Mouse (Mus musculus): ENCODE data around the gene Eef2. TPM values are rescaled to one million over a fixed set of nuclear protein-coding genes. Genes with fewer than 3 reads are reported as not detected.
A peak's percentile ranks its signal among the peaks of the same experiment; 100 is the strongest.
"Not testable (repeated sequence)": the region's sequence is repeated elsewhere in the genome, so short reads cannot be mapped to it uniquely, and the experiment has no call there.

Eef2 gene
- polyA plus RNA-seq, 1 experiment = 1,295 TPM

DNA sequence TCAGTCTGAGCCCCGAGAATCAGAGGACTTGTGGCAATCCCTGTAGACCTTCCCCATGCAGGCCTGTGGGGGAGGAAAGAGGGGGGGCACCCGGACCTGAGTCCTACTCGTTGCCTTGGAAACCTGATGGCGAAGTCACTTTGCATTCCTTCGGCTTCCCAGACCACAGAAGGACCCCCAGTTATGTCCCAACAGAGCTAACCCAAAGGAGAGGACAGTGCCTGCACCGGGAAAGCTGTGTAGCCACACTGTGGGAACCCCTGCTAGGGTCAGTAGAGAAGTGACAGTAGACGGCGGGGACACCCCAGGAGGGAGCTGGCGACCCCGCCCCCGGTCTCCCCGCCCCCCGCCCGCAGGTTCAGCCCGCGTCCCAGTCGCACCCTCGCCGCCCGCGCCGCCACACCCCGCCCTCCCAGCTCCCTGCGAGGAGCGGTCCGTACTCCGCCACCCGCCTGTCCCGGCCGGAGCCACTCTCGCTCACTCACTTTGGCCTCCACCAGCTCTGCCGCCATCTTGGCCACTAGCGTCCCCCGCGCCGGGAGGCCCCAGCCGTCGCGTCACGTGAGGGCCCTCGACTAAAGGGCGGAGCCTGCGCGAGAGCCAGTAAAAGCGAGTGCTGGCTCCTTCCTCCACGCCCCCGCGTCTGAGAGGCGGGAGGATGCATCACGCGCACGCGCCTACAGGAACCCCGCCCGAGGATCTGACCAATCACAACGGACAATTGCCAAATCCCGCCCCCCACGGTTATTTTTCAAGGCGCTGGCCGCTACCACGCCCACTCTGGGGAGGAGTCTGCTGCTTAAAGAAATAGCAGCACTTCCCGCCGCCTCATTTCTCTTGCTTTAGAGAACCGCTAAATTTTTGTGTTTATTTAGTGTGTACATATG, 9.0 kb upstream of the Eef2 start, which contains the start of gene Pias4:
Gene Pias4, minus strand, starts transcription at position 724 of the 887 bp plus-strand sequence.
- Histone ChIP-seq H3K27me3 (replicated peaks) (no peaks in the 10 kb centered on the region), H3K9me3 (no peaks in the 10 kb centered on the region), H3K4me3 (replicated peaks) (peak within 1 kb of the TSS; percentile 97), H3K4me1 (peaks cover 60% of the 10 kb centered on the region), H3K36me3 (replicated peaks; ENCODE audit: low read length) (peaks cover 30% of the 10 kb centered on the region)
- TF ChIP-seq GATA1 (IDR thresholded peaks at IDR 0.05; ENCODE audit: borderline replicate concordance, low read length) = no peak
- no peak for TF ChIP-seq FLI1 (IDR thresholded peaks at IDR 0.05; ENCODE audit: low read length)

DNA sequence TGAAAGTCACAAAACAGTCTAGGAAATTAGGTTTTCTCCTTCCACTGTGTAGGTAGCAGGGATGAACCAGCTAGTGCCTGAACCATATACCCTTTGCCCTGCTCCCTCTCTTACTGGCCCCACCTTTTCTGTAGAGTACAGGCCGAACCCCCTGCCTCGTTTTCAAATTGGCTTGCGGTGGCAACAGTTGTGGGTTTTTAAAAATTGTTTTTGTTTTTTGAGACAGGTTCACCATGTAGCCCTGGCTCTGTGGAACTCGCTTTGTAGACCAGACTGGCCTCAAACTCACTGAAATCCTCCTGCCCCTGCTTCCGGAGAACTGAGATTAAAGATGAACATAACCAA, 8.4 kb upstream of the Eef2 start:
- Histone ChIP-seq H3K9me3 (no peaks in the 10 kb centered on the region), H3K36me3 (replicated peaks; ENCODE audit: low read length) (peaks cover 26% of the 10 kb centered on the region), H3K4me3 (replicated peaks) (peak overlapping the region; percentile 97), H3K27me3 (replicated peaks) (no peaks in the 10 kb centered on the region), H3K4me1 (peaks cover 60% of the 10 kb centered on the region)
- no peak for TF ChIP-seq GATA1 (IDR thresholded peaks at IDR 0.05; ENCODE audit: borderline replicate concordance, low read length)
- no peak for TF ChIP-seq FLI1 (IDR thresholded peaks at IDR 0.05; ENCODE audit: low read length)

- TF ChIP-seq GATA1 (IDR thresholded peaks at IDR 0.05; ENCODE audit: borderline replicate concordance, low read length) (no peak), FLI1 (IDR thresholded peaks at IDR 0.05; ENCODE audit: low read length) (no peak)
- H3K27me3 ChIP-seq (replicated peaks) = no peaks in the 10 kb centered on the region
- peak overlapping the region; percentile 97 for H3K4me3 ChIP-seq (replicated peaks)
- peaks cover 21% of the 10 kb centered on the region for H3K36me3 ChIP-seq (replicated peaks; ENCODE audit: low read length)
- no peaks in the 10 kb centered on the region for H3K9me3 ChIP-seq
- H3K4me1 ChIP-seq = peaks cover 60% of the 10 kb centered on the region
Observed at GRCm38 (mm10) chr10:81168521-81169244, 7.7 kb upstream of the Eef2 start.

DNA sequence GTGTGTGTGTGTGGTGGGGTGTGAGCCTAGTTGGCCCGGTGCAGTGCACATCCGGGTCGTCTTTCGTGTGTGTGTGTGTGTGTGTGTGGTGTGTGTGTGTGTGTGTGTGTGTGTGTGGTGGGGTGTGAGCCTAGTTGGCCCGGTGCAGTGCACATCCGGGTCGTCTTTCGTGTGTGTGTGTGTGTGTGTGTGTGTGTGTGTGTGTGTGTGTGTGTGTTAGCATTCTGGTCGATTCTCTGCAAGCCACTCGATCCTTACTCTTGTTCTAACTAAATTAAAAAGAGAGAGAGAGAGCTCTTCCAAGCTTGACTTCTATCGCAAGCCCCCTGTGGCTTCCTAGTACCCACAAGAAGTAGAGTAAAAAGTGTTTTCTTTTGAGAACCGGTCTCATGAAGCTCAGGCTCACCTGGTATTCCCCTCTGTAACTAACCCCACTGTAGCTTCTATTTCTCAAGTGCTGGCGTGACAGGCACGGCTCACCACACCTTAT, 7.0 kb upstream of the Eef2 start:
- H3K4me1 ChIP-seq = peaks cover 60% of the 10 kb centered on the region
- not testable (repeated sequence) for H3K9me3 ChIP-seq; H3K27me3 ChIP-seq (replicated peaks)
- peak overlapping the region; percentile 79 for H3K4me3 ChIP-seq (replicated peaks)
- H3K36me3 ChIP-seq (replicated peaks; ENCODE audit: low read length) = peaks cover 14% of the 10 kb centered on the region

- peak overlapping the region; percentile 90 for H3K4me3 ChIP-seq (replicated peaks)
- no peak for TF ChIP-seq GATA1 (IDR thresholded peaks at IDR 0.05; ENCODE audit: borderline replicate concordance, low read length)
- TF ChIP-seq FLI1 (IDR thresholded peaks at IDR 0.05; ENCODE audit: low read length) = no peak
Observed at GRCm38 (mm10) chr10:81173132-81173531, 3.3 kb upstream of the Eef2 start.

DNA sequence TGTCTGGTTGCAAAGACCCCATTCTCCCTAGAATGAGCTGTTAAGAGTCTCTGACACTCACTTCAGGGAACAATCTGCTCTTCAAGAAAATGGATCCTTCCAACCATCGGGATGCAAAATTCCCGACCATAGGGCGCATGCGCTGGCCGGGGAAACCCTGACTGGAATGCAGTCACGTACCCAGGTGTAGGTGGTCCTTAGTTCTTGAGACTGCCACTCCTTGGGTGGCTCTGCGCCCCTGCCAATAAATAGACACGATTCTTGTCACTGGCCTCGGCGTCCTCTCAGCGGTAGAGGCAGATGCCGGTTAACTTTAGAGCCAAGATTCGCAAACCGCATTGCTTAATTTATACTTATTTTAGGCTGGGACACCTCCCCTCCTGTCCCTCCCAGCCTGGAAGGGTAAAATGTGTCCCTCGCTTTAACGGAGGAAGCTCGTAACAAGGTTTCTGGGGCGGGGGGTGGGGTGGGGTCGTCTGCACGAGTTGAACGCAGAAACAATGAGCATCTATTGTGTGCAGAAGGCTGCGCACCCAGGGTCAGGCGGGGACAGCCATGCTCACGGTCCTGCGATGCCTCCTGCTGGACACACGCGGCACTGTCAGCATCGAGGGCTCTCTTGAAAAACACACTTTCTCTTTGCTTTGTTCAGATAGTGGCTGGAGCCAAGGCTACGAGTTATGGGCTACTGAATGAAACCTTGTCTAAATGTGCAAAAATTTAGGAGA, 1.6 kb upstream of the Eef2 start:
- H3K9me3 ChIP-seq = no peaks in the 10 kb centered on the region
- H3K4me3 ChIP-seq (replicated peaks) = peak overlapping the region; percentile 89
- H3K4me1 ChIP-seq = peaks cover 65% of the 10 kb centered on the region
- H3K27me3 ChIP-seq (replicated peaks) = no peaks in the 10 kb centered on the region
- H3K36me3 ChIP-seq (replicated peaks; ENCODE audit: low read length) = peaks cover 27% of the 10 kb centered on the region
- TF ChIP-seq FLI1 (IDR thresholded peaks at IDR 0.05; ENCODE audit: low read length) = no peak
- no peak for TF ChIP-seq GATA1 (IDR thresholded peaks at IDR 0.05; ENCODE audit: borderline replicate concordance, low read length)

More at GRCm38 (mm10) chr10:81173132-81173531, 3.3 kb upstream of the Eef2 start:
- Histone ChIP-seq H3K4me1 (peaks cover 60% of the 10 kb centered on the region), H3K9me3 (no peaks in the 10 kb centered on the region), H3K36me3 (replicated peaks; ENCODE audit: low read length) (peaks cover 11% of the 10 kb centered on the region), H3K27me3 (replicated peaks) (no peaks in the 10 kb centered on the region)

DNA sequence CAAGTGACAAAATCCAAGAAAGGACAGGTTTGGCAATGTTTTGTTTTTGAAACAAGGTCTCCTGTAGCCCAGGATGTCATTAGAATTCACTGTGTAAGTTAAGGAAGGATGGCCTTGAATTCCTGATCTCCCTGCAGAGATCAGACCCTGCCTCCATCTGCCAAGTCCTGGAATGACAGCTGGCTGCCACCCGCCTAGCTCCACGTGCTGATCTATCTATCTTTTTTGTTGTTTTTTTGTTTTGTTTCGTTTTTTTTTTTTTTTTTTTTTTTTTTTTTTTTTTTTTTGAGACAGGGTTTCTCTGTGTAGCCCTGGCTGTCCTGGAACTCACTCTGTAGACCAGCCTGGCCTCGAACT, 1.1 kb upstream of the Eef2 start:
- H3K9me3 ChIP-seq; H3K27me3 ChIP-seq (replicated peaks): not testable (repeated sequence)
- peaks cover 33% of the 10 kb centered on the region for H3K36me3 ChIP-seq (replicated peaks; ENCODE audit: low read length)
- H3K4me3 ChIP-seq (replicated peaks) = peak overlapping the region; percentile 98
- H3K4me1 ChIP-seq = peaks cover 70% of the 10 kb centered on the region

DNA sequence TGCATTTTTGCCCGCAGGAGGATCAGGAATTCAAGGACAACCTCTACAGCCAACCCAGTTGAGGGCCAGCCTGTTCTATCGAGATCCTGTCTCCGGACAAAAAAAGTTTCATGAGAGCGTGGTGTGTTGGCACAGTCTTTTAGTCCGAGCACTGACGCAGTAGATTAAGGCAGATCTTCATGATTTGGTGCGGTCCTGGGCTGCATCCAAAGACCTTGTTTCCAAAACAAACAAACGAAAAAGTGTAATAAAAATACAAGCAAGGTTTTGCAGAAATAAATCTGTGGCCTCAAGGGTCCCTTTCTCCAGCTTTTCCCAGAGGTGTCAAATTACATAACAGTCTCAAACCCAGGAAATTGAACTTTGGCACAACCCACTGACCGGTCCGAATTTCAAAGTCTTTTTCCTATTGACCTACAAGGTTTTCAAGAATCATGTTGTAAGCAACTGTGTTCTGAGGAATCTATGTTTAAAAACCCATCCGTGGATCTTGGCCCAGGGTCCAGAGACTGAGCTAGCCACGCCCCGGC, 430 bp upstream of the Eef2 start:
- Histone ChIP-seq H3K9me3 (no peaks in the 10 kb centered on the region), H3K4me1 (peaks cover 77% of the 10 kb centered on the region), H3K36me3 (replicated peaks; ENCODE audit: low read length) (peaks cover 39% of the 10 kb centered on the region), H3K27me3 (replicated peaks) (no peaks in the 10 kb centered on the region), H3K4me3 (replicated peaks) (peak overlapping the region; percentile 98)
- no peak for TF ChIP-seq GATA1 (IDR thresholded peaks at IDR 0.05; ENCODE audit: borderline replicate concordance, low read length)
- no peak for TF ChIP-seq FLI1 (IDR thresholded peaks at IDR 0.05; ENCODE audit: low read length)

DNA sequence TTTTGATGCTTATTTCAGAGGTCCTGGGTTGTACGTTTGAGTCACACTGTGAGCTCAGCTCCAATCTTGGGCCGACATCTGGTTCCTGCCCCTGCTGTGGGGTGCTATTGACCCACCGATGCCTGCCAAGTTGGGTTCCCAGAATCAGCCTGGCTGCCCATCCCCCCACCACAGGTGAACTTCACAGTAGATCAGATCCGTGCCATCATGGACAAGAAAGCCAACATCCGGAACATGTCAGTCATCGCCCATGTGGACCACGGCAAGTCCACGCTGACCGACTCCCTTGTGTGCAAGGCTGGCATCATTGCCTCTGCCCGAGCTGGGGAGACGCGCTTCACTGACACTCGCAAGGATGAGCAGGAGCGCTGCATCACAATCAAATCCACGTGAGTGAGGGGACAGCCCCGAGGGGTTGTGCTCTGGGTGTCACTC, 1.1 kb downstream of the Eef2 start:
- no peaks in the 10 kb centered on the region for H3K27me3 ChIP-seq (replicated peaks)
- H3K9me3 ChIP-seq = no peaks in the 10 kb centered on the region
- peaks cover 53% of the 10 kb centered on the region for H3K36me3 ChIP-seq (replicated peaks; ENCODE audit: low read length)
- H3K4me3 ChIP-seq (replicated peaks) = peak overlapping the region; percentile 98
- peaks cover 89% of the 10 kb centered on the region for H3K4me1 ChIP-seq
- TF ChIP-seq FLI1 (IDR thresholded peaks at IDR 0.05; ENCODE audit: low read length) (no peak), GATA1 (IDR thresholded peaks at IDR 0.05; ENCODE audit: borderline replicate concordance, low read length) (no peak)
